Mouse (Mus musculus) inflammation-experienced regulatory T-cells, adult 6 months (primary cell): ENCODE data around the gene Ptpn14. TPM values are rescaled to one million over a fixed set of nuclear protein-coding genes. Genes with fewer than 3 reads are reported as not detected.

ENCODE experiments used
- ATAC-seq: one replicate; pipeline ENCODE4 v1.8.0; 2017
- polyA plus RNA-seq, 3 experiments: library from polyadenylated mRNA; unstranded; fragments of 100-300 nt; shearing (Covaris generic); gene quantifications; one replicate each; pipeline ENCODE4 v1.2.1; 2017

Ptpn14 gene
- polyA plus RNA-seq, 3 experiments from 2014 or later, result 0.10 to 0.23 TPM; not detected in 1

DNA sequence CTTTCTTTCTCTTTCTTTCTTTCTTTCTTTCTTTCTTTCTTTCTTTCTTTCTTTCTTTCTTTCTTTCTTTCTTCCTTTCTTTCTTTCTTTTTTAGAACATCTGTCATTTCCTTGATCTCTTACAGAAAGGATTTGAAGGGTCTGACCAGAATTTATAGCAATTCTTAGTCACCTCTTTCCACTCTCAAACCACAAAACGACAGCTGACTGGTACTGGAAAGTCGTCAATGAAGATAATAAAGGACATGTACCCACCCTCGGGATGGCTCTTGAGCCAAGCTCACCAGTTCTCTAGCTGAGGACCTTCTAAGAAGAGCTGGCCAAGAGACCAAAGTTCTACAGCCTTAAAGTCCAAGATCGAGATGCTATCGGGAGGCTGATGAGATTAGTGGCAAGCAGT is 9.5 kb upstream of the Ptpn14 start:
- ATAC-seq, result no peak

DNA sequence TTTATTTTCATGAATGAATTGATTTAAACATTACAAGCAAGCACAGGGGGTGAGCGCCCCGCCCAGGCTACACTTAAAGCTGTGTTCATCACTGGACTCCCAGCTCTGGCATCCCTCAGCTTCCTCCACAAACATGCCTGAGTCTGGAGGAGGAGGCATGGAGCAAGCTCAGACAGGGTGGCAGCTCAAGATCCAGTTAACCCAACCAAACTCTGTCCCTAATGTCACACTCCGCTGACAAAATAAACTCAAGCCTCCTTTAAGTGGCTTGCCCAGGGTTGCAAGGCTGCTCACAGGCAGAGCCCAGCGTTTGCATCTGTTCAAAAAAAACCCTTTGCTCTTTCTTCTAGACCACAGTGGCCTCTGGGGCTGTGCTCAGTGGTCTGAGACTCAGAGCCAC is 1.9 kb upstream of the Ptpn14 start:
- no peak for ATAC-seq

DNA sequence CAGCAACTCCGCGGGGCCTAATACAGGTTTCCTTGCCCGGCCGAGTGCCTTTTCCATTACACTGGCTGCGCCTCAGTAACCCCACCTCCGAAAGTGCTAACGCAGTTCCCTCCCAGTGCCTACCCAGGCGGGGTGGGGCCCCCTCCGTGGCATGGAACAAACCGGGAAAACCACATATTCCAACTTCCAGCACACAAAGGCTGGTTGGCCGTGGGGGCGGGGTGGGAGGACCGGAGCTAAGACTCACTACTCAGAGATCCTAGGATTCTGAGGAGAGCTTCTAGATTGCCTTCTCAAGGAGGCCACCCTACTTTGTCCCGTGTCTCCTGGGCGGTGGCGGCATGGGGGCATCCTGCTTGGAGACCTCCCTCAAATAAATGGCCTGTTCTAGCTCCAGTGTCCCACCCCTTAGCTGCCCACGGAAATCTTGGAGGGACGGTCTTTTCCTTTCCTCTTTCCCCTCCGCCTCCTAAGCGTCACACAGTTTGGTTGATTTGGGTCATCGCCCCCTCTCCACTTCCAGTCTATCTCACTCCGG is 653 bp upstream of the Ptpn14 start:
- ATAC-seq, result no peak

DNA sequence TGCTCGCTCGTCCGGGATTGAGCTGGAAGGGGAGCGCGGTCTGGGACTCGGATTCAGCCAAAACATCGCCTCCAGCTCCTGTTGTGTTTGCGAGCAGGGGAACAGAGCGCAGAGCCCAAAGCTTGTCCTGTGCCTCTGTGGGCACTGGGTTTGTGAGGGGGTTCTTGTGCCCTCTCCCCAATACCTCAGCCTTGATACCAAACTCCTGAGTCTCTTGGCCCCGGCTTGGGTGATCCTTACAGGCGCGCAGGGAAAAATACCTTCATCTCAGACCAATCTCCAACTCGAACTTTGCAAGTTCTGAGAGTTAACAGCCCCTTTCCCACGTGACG is 682 bp downstream of the Ptpn14 start:
- ATAC-seq, result no peak

DNA sequence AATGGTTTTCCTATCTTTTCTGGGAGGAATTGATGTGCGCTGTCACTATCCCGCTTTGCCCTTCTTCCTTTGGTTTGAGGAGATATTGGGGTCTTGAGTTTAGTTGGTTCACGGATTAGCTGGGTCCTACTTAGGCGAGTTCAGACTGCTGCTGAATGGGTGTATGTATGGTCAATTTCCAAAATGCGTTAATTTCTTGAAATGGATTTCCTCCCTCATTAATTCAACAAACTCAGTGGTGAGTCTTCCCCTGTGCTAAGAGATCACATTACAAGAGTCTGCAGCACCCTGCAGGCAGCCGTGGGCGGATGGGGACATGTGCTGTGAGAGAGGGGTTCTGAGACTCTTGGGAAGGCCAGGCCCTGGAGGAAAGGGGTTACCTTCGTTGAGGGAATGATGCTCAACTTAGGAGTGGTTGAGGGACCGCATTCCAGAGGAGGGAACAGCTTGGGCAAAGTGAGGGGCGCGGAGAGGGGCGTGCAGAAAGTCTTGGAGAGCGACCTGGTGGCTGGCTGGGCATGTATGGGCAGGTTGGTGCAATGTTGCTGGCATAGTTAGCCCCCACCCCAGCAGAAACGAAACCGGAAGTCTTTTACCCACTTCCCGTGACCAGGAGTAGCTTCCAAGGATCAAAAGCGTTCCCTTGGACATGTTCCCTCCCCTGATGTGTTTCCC is 1.2 kb downstream of the Ptpn14 start:
- ATAC-seq, result no peak

DNA sequence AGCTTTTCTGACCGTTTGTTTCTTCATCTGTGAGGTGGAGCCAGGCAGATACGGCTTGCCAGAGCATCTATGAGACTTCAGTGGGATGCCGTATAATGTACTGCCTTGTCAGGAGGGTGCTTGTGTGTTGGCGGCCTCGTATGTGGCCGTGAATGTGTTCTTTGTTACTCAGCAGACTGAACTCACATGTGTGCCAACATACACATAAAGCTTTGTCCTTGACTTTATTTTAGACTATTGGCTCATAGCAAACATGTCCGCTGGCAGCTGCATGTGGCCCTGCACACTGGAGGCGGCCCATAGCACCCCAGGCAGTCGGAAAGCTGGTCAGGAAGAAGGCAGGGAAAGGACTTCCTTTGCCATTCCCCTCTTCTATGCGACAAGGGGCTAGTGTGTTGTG is 3.6 kb downstream of the Ptpn14 start:
- no peak for ATAC-seq

DNA sequence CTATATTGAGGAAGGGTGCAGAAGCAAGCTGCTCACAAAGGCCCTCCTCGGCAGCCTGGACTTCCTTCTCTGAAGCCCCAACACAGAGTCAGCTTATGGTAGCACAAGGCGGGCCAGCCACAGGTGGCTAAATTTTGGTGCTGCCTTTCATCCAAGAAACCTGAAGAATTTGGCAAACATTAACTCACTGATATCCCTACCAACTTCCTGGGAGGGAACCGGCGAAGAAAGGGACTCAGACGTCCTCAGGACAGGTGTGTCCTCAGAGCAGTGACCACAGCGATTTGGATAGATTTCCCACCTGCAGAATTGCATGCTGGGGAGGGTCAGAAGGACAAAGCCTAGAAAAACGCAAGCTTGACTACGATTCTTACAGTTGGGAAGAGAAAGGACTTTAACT is 4.1 kb downstream of the Ptpn14 start:
- no peak for ATAC-seq

DNA sequence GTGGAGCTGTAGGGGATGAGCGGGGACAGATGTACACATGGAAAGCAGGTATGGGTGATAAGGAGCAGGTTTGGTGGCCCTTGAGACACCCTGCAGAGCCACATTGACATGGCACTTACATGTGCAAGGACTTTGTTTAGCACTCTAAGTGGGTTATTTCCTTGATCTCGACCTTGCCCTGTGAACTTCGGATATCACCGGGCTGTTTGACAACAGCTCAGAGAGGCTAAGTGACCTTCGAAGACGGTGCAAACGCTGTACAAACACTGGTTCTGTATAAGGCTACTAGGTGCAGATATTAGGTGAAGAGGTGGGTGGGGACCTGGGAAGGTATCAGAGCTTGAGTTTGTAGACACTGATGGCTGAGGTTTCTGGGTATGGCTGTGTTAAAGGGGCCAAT is 12.0 kb downstream of the Ptpn14 start:
- no peak for ATAC-seq

DNA sequence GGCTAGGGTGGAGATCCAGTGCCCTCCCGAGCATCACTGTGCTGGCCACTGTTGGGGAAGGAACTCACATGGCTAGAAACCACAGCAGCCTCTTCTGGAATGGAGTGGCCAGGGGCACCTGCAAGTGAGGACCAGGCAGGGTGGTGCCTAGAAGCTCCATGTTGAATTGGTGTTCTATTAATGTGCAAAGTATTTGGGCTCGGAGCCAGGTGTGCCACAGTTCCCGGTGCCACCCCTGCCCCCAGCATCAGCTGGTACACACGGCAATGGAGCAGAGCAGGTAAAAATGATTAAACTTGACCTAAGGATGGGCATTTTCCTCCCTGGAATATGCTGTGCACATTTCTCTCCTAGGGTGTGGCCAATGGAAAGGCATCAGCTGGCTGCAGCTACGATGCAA is 14.0 kb downstream of the Ptpn14 start:
- ATAC-seq, result no peak

DNA sequence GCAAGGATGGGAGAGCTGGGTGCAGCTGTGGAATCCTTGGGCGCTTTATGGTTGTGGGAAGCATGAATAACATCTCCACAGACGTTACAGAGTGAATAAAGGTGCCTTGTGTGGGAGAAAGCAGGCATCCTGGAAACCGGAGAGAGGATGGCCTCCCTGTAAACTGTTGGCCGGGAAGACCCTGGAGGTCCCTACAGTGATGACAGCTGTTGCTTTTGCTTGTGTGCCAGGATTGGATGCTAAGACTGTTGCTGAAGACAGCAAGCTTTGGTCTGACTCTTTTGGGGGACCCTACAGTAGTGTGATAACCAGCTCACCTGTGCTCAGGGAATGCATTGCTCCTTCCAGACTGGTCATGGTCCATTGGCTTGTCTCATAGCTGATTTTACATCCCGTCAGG is 15.1 kb downstream of the Ptpn14 start:
- ATAC-seq, result no peak

DNA sequence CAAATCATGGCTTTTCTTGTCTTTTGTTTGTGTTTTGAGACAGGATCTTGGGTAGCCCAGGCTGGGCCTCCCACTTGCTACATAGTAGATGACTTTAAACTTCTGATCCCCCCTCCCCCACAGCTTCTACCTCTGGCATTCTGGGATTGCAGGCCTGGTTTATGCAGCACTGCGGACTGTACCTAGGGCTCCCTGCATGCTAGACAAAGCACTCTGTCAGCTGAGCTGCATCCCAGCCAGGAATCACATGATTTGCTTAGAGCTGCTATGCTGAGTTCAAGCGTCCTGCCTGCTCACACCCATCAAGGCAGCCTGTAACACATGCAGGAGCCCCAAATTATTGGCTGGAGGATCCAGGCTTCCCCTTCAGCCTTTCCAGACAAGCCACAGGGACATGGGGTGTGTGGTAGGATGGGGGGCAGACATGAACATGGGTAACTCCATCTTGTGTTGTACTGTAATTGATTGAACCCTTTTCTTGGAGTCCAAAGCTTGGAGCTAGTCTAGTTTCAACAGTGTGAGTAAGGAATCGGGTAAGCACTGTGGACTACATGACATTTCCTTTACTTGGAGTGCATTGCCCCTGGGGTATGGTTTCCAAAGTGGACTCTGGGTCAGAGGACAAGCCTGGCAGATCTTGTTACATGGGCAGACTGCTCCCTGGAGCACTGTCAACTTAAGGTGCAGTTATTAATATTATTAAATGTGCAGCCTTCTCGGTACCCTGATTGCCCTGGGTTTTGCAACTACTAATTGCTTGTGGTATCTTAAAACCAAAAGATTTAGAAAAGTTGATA is 17.0 kb downstream of the Ptpn14 start:
- no peak for ATAC-seq

DNA sequence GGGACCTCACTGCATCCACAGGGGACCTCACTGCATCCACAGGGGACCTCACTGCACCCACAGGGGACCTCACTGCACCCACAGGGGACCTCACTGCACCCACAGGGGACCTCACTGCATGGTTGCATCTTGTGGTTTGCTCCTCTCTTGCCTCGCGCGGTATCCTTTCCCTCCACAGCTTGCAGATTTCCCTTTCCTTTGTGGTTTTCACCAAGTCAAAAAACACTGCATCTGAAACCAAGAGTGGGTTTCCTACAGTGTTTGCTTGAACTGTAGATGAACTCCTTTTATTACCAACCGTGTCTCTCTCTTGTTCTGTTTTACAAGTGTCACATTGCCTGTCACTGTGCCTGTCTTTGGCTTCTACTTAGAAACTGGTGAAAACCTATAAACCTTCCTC is 18.5 kb downstream of the Ptpn14 start:
- no peak for ATAC-seq

DNA sequence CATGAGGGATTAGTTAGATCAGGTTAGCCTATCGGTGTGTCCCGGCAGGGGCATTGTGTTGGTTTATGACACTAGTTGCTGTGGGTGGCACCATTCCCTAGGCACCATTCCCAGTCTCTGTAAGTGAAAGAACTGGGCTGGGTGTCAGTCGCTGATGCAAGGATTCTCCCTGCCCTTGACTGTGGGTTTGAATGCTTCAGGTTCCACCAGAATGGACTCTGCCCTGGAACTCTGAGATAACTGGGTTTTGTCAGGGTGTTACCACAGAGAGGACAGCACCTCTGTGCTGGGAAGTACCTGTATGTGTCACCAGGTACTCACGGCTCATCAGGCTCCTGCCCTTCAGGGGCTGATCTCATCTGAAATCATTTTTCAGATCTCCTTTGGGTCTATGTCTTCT is 21.7 kb downstream of the Ptpn14 start:
- ATAC-seq, result no peak

DNA sequence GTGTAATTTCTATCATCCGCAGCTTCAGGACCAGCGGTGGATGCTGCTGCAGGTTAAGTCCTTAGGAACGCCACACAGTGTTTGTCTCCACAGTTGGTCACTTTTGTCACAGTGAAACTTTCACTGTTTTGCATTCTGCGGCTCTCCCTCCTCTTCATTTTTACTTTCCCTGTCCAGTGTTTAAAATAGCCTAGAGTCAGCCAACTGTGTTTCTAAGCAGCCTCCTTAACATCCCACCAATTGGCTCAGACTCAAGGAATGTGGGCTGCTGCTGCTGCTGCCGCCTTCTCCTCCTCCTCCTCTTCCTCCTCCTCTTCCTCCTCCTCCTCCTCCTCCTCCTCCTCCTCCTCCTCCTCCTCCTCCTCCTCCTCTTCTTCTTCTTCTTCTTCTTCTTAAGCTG is 22.2 kb downstream of the Ptpn14 start:
- ATAC-seq, result no peak

DNA sequence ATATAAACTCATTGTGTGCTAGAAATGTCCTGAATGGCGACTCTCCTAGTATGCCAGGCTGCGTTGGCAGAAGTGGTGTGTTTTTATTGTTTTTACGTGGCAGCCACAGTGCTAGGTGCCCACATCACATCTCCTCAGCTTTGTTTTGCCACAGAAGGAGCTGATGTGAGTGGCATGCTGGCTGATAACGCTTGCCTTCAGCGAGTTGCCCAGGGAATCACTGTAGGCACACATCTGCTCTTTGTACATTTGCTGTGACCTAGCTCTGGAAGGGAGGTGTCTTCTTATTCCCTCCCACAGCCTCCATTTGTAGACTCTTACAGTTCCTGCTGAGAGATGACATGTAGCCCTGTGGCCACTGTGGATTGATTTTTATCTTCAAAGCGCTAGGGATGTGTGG is 24.2 kb downstream of the Ptpn14 start:
- no peak for ATAC-seq

DNA sequence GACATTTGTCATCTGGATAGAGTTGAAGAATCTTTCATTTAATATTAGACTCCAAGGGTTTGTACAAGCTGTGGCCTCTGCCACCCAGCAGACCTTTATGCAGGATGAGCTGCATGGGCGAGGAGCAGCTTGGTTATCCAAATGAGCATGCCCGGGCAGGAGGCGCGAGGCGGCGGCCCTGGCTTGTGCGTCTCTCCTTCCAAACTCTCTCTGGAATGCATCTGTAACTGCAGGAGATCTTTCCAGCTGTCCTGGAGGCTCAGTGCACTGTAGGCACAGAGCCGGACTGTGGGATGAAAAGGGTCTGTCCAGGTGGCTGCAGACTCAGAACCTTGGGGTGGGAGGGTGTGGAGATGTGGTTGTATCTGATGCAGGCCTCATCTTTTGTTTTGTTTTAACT is 27.0 kb downstream of the Ptpn14 start:
- no peak for ATAC-seq

DNA sequence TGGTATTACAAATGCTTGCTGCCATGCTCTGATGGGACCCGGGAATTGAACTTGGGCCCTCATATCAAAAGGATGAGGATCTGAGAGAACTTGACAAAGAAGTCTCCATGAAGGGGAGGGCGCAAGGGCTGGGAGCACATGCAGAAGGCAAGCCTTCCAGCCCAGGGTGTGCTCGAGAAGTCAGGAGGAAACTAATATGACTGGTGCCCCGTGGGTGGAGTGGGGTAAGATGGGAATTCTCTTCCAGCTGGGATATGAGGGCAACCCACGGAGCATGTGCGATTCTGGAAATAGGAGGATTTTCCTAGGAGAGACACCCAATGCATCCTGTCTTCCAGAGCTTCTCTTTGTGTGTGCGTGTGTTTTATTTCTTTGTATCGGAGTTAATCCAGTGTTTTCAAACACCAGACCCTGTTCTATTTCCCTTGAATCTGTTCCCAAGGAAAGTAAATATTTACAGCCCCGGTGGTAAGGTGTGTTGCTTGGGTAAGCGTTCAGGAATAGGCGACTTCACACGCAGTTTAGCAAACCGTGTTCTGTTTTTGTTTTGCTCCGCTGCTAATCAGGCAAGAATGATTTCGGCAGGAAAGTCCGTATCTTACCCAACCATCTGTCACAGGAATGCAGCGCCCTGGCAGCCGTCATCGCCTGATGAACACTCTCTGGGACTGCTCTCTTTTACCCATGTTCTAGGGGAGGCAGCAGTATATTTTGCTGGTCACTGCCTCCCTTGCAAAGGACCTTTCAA is 28.4 kb downstream of the Ptpn14 start:
- ATAC-seq, result no peak

DNA sequence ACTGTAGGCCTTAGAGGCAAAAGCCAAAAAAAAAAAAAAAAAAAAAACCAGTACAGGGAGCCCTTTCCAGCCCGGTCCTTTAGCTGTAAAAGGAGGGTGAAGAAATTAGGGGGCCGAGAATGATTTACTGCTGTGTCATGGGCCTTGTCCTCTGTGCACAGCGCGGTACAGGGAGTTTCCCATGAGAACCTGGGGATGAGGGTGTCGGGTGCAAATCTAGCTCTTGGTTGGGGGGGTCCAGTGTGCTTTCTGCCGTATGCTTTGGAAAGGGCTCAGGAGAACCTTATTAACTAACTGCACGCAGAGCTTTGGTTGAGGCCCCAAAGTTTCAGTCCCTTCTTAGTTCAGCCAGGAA is 29.0 kb downstream of the Ptpn14 start:
- no peak for ATAC-seq

DNA sequence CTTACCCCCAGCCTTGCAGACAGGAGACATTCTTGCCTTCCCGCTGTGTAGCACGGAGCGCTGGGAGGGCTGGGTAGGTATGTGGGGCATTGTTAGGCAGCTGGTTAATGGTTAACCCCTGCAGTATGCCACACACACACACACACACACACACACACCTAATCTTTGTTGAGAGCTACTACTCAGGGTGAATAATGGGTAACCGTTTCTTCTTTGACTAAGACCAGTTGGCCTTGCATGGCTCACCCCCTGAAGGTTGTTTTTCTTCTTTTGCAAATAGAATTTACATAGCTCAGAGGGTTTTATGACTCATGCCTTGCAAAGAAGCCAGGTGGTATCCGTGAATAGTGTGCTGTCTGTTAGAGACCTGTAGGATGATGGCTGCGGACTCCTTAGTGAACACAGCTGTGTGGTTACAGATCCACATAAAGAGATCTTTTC is 33.5 kb downstream of the Ptpn14 start:
- ATAC-seq, result no peak

DNA sequence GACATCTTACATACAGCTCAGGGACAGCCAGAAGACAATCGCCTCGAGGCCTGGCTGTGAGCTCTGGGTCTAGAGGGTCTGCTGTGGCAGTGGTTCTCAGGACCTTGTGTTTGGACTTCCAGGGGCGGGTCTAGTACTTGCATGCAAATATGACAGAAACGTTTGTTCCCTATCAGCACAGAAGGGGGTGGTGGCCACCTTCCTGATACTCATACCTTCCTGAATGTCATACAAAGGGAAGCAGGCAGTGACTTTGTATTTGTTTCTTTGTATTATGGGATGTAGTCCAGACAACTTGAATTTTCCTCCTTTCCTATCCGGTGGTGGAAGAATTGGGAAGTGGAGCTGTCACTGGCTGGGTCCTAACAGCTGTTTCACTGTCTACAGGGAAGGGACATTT is 36.2 kb downstream of the Ptpn14 start:
- no peak for ATAC-seq

DNA sequence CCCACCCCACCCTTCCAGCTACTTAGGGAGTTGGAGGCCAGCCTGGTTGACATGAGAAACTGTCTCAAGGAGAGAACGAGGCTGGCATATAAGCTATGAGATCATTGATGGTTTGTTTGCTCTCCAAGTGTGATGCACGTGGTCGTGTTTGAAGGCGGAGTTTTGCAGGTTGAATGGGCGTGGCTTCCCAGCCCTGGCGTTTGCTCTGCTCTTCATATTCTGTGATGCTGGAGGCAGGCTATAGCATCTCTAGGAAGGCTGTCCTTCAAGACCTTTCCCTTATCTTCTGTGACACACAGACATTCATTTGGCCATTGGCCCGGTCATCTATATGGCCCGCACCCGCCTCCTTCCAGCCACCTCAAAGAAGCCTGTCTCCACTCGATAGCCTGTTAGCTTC is 39.1 kb downstream of the Ptpn14 start:
- no peak for ATAC-seq

DNA sequence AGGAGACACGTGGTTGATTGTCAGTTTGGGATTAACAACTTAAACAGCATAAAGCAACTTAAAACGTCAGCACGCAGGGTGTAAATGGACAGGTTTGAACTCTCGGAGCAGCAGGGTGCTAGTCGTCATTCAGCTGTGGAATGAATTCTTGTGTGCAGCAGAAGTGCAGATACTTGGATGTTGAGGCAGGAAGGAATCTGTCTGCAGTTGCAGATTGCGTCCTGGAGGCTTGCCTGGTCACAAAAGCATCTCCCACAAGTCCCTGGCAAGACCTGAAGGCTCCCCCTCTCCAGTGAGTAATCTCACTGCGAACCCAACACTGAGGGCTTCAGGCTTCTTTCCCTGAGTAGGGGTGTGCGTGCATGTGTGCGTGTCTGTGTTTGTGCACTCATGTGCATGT is 39.8 kb downstream of the Ptpn14 start:
- no peak for ATAC-seq

DNA sequence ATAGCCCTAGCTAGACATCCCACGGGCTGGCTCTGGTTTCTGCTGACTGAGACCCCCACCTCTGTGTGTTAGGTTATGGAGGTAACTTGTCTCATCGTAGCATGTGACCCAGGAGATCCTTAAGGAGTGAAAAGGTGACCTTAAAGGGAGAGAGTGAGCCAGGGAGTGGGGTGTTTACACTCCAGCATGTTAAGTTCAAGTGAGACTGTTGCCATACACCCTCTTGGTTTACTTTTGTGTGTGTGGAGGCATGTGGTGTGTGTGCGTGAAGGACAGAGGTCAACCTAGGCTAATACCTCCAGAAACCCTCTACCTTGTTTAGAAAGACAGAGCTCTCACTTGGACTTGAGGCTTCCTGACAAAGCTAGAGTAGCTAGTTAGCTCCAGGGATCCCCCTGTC is 42.4 kb downstream of the Ptpn14 start:
- ATAC-seq, result no peak

DNA sequence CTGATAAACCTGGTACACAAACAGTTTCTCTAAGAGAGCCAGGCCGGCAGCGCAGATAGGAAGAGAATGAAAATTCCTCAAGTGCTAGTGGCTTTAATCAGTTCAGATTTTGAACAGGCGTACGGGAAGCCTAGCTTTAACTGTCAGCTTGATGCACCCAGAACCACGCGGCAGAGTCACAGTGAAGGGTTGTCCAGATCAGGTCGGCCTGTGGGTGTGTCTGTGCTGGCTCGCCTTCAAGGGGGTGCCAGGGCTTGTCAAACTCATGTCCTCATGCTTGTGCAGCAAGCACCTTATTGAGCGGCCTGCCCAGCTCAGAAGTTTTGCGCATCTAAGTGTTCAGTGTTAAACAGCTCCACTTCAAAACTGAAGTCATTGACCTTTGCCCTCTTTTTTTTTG is 44.6 kb downstream of the Ptpn14 start:
- ATAC-seq, result no peak
